Mouse (Mus musculus): Measurements from ENCODE around the gene Ifit3. TPM values are rescaled to one million over a fixed set of nuclear protein-coding genes. Genes with fewer than 3 reads are reported as not detected.
"Not testable (repeated sequence)": the region's sequence is repeated elsewhere in the genome, so short reads cannot be mapped to it uniquely, and the experiment has no call there.

The Ifit3 gene
- polyA plus RNA-seq, 1 experiment: 15.9 TPM

DNA sequence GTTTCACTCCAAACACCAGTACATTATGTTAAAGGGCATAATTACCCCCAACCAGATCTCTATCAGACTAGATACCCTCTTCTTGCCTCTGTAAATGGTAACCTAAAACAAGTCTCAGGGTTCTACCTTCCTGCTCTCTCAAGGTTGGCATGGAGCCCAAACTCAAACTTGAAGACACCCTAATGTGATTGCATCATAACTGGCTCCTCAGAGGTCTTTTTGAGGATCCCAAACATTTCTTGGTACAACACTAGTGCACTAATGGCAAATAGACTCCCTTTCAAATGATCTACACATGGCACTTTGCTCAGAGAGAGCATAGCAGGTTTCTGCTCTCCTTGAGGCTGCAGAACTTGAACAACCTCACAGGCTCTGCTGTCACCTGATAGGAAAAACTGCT lies 13.5 kb downstream of the Ifit3 start:
- no peak overlapping the region for H3K4me3 ChIP-seq (replicated peaks; ENCODE audit: insufficient read depth, low read depth, low read length)
- H3K4me1 ChIP-seq (ENCODE audit: control insufficient read depth, insufficient read depth, low read length): peaks cover 5% of the 10 kb centered on the region
- DNase-seq: no peak
- TF ChIP-seq CTCF (IDR thresholded peaks at IDR 0.05; ENCODE audit: borderline replicate concordance, insufficient read depth, low read depth, low read length) (no peak), POLR2A (IDR thresholded peaks at IDR 0.05; ENCODE audit: borderline replicate concordance, insufficient read depth, low read length) (no peak)
- no peak overlapping the region for H3K27ac ChIP-seq (ENCODE audit: insufficient read depth, low read length)
- H3K27me3 ChIP-seq (ENCODE audit: control insufficient read depth, insufficient read depth, low read length): no peaks in the 10 kb centered on the region

GRCm38 (mm10) chr19:34598341-34598740 lies 15.0 kb downstream of the Ifit3 start:
- Histone ChIP-seq H3K27me3 (ENCODE audit: control insufficient read depth, insufficient read depth, low read length) (no peaks in the 10 kb centered on the region), H3K4me1 (ENCODE audit: control insufficient read depth, insufficient read depth, low read length) (peaks cover 5% of the 10 kb centered on the region), H3K4me3 (replicated peaks; ENCODE audit: insufficient read depth, low read depth, low read length) (no peak overlapping the region), H3K27ac (ENCODE audit: insufficient read depth, low read length) (no peak overlapping the region)
- DNase-seq: peak; percentile 29 to 72
- no peak for TF ChIP-seq CTCF (IDR thresholded peaks at IDR 0.05; ENCODE audit: borderline replicate concordance, insufficient read depth, low read depth, low read length)
- no peak for TF ChIP-seq POLR2A (IDR thresholded peaks at IDR 0.05; ENCODE audit: borderline replicate concordance, insufficient read depth, low read length)
- WGBS: 22% methylated on average over 2 of the region's 2 CpGs

- not testable (repeated sequence) for H3K4me1 ChIP-seq (ENCODE audit: control insufficient read depth, insufficient read depth, low read length); H3K27ac ChIP-seq (ENCODE audit: insufficient read depth, low read length); H3K27me3 ChIP-seq (ENCODE audit: control insufficient read depth, insufficient read depth, low read length); H3K4me3 ChIP-seq (replicated peaks; ENCODE audit: insufficient read depth, low read depth, low read length); DNase-seq
Observed at GRCm38 (mm10) chr19:34599250-34599649, 15.9 kb downstream of the Ifit3 start.

GRCm38 (mm10) chr19:34601888-34602287 lies 18.6 kb downstream of the Ifit3 start, which contains the start of gene Ifit1bl1:
Gene Ifit1bl1, minus strand, starts transcription at chr19:34601956.
- not testable (repeated sequence) for H3K4me3 ChIP-seq (replicated peaks; ENCODE audit: insufficient read depth, low read depth, low read length); H3K27ac ChIP-seq (ENCODE audit: insufficient read depth, low read length); H3K4me1 ChIP-seq (ENCODE audit: control insufficient read depth, insufficient read depth, low read length); H3K27me3 ChIP-seq (ENCODE audit: control insufficient read depth, insufficient read depth, low read length); DNase-seq
- 59% methylated on average over 1 of the region's 1 CpGs for WGBS

GRCm38 (mm10) chr19:34605472-34605871 lies 22.1 kb downstream of the Ifit3 start:
- Histone ChIP-seq H3K27ac (ENCODE audit: insufficient read depth, low read length) (no peak overlapping the region), H3K4me3 (replicated peaks; ENCODE audit: insufficient read depth, low read depth, low read length) (no peak overlapping the region), H3K4me1 (ENCODE audit: control insufficient read depth, insufficient read depth, low read length) (no peaks in the 10 kb centered on the region), H3K27me3 (ENCODE audit: control insufficient read depth, insufficient read depth, low read length) (no peaks in the 10 kb centered on the region)
- no peak for DNase-seq
- TF ChIP-seq POLR2A (IDR thresholded peaks at IDR 0.05; ENCODE audit: borderline replicate concordance, insufficient read depth, low read length) (no peak), CTCF (IDR thresholded peaks at IDR 0.05; ENCODE audit: borderline replicate concordance, insufficient read depth, low read depth, low read length) (no peak)
- 89% methylated on average over 3 of the region's 3 CpGs for WGBS

GRCm38 (mm10) chr19:34607237-34608051 lies 24.1 kb downstream of the Ifit3 start, which contains the start of gene Ifit3b:
Gene Ifit3b, plus strand, starts transcription at chr19:34607970.
- WGBS: 38% methylated on average over 4 of the region's 4 CpGs
- H3K27ac ChIP-seq (ENCODE audit: insufficient read depth, low read length): 0 out of 2 replicates have a peak within 1 kb of the TSS, but pooled peaks have one; percentile 39
- not testable (repeated sequence) for H3K4me1 ChIP-seq (ENCODE audit: control insufficient read depth, insufficient read depth, low read length); DNase-seq; H3K4me3 ChIP-seq (replicated peaks; ENCODE audit: insufficient read depth, low read depth, low read length); H3K27me3 ChIP-seq (ENCODE audit: control insufficient read depth, insufficient read depth, low read length)

GRCm38 (mm10) chr19:34610118-34610517 lies 26.8 kb downstream of the Ifit3 start:
- H3K27me3 ChIP-seq (ENCODE audit: control insufficient read depth, insufficient read depth, low read length); H3K4me1 ChIP-seq (ENCODE audit: control insufficient read depth, insufficient read depth, low read length); H3K4me3 ChIP-seq (replicated peaks; ENCODE audit: insufficient read depth, low read depth, low read length); DNase-seq; H3K27ac ChIP-seq (ENCODE audit: insufficient read depth, low read length): not testable (repeated sequence)
- WGBS: 79% methylated on average over 3 of the region's 3 CpGs

- H3K27ac ChIP-seq (ENCODE audit: insufficient read depth, low read length); H3K4me3 ChIP-seq (replicated peaks; ENCODE audit: insufficient read depth, low read depth, low read length); H3K27me3 ChIP-seq (ENCODE audit: control insufficient read depth, insufficient read depth, low read length); H3K4me1 ChIP-seq (ENCODE audit: control insufficient read depth, insufficient read depth, low read length); DNase-seq: not testable (repeated sequence)
- WGBS: 84% methylated on average over 6 of the region's 11 CpGs
Observed at GRCm38 (mm10) chr19:34612243-34613001, 29.1 kb downstream of the Ifit3 start.
